Mouse (Mus musculus) left cerebral cortex, postnatal 4 days (tissue): ENCODE measurements at regions not wholly inside any gene's neighbourhood (a gene's known extent, or its start where the extent isn't known, plus 50 kb on each side); places are given as distances from the start of the nearest gene placed in this dataset.
A peak's percentile ranks its signal among the peaks of the same experiment; 100 is the strongest.

Source experiments
- DNase-seq: peaks from one replicate; pipeline ENCODE4 v3.0.0-alpha.2; 2022
- intact Hi-C: fragments of 180-260 bp; cut with DNase I; formaldehyde crosslinking; loops from one replicate; pipeline ENCODE4 v1.15.1; 2025

GRCm38 (mm10) chr2:159014553-159014952, 219.9 kb downstream of the Dhx35 start:
- DNase-seq: no peak
- intact Hi-C loops: no loop called here

GRCm38 (mm10) chr2:159019921-159020534, 225.4 kb downstream of the Dhx35 start:
- intact Hi-C loops: no loop called here
- DNase-seq: no peak

GRCm38 (mm10) chr2:159032147-159032546, 237.5 kb downstream of the Dhx35 start:
- intact Hi-C loops: no loop called here
- DNase-seq: no peak

- no peak for DNase-seq
- intact Hi-C loops: no loop called here
These were observed 245.3 kb downstream of the Dhx35 start for GRCm38 (mm10) chr2:159039916-159040315.

- intact Hi-C loops: loop anchor here (5.0 to 10.0 kb wide), 2 partner anchors 1321 to 1524 kb away; no protein-coding TSS in a partner anchor
- no peak for DNase-seq
These were observed 258.9 kb downstream of the Dhx35 start for GRCm38 (mm10) chr2:159053534-159053933.

- intact Hi-C loops: loop anchor here (5.0 to 10.0 kb wide), 2 partner anchors 1321 to 1523 kb away; no protein-coding TSS in a partner anchor
- peak; percentile 63 for DNase-seq
These were observed 259.3 kb downstream of the Dhx35 start for GRCm38 (mm10) chr2:159053936-159054335.

GRCm38 (mm10) chr2:159054451-159054850, 259.8 kb downstream of the Dhx35 start:
- intact Hi-C loops: loop anchor here (5.0 to 10.0 kb wide), 2 partner anchors 1320 to 1523 kb away; no protein-coding TSS in a partner anchor
- DNase-seq: no peak

- DNase-seq: no peak
- intact Hi-C loops: loop anchor here (10.0 kb wide), 1 partner anchor 1319 kb away; no protein-coding TSS in a partner anchor
These were observed 261.2 kb downstream of the Dhx35 start for GRCm38 (mm10) chr2:159055780-159056179.

- intact Hi-C loops: loop anchor here (10.0 kb wide), 1 partner anchor 1318 kb away; no protein-coding TSS in a partner anchor
- DNase-seq: no peak
These were observed 262.4 kb downstream of the Dhx35 start for GRCm38 (mm10) chr2:159056960-159057359.

- DNase-seq: no peak
- intact Hi-C loops: loop anchor here (10.0 kb wide), 1 partner anchor 1317 kb away; no protein-coding TSS in a partner anchor
These were observed 262.9 kb downstream of the Dhx35 start for GRCm38 (mm10) chr2:159057506-159057905.

- DNase-seq: peak; percentile 30
- intact Hi-C loops: loop anchor here (10.0 kb wide), 1 partner anchor 147 kb away; no protein-coding TSS in a partner anchor
These were observed 267.7 kb downstream of the Dhx35 start for GRCm38 (mm10) chr2:159062266-159062665.

GRCm38 (mm10) chr2:159062666-159063065, 268.1 kb downstream of the Dhx35 start:
- DNase-seq: no peak
- intact Hi-C loops: loop anchor here (10.0 kb wide), 1 partner anchor 148 kb away; no protein-coding TSS in a partner anchor

- intact Hi-C loops: loop anchor here (10.0 kb wide), 1 partner anchor 150 kb away; no protein-coding TSS in a partner anchor
- DNase-seq: no peak
These were observed 269.9 kb downstream of the Dhx35 start for GRCm38 (mm10) chr2:159064403-159064970.

GRCm38 (mm10) chr2:159067506-159067905, 272.9 kb downstream of the Dhx35 start:
- DNase-seq: no peak
- intact Hi-C loops: loop anchor here (10.0 kb wide), 1 partner anchor 153 kb away; no protein-coding TSS in a partner anchor

GRCm38 (mm10) chr2:159068303-159069020, 273.9 kb downstream of the Dhx35 start:
- intact Hi-C loops: loop anchor here (10.0 kb wide), 1 partner anchor 154 kb away; no protein-coding TSS in a partner anchor
- DNase-seq: no peak

GRCm38 (mm10) chr2:159069180-159069579, 274.6 kb downstream of the Dhx35 start:
- DNase-seq: peak; percentile 84
- intact Hi-C loops: loop anchor here (10.0 kb wide), 1 partner anchor 154 kb away; no protein-coding TSS in a partner anchor

- intact Hi-C loops: no loop called here
- DNase-seq: no peak
These were observed 278.5 kb downstream of the Dhx35 start for GRCm38 (mm10) chr2:159072997-159073690.

- intact Hi-C loops: no loop called here
These were observed 285.2 kb downstream of the Dhx35 start for GRCm38 (mm10) chr2:159079836-159080235.

GRCm38 (mm10) chr2:159080784-159081544, 286.4 kb downstream of the Dhx35 start:
- intact Hi-C loops: no loop called here
- DNase-seq: no peak

More at GRCm38 (mm10) chr2:159079836-159080235, 285.2 kb downstream of the Dhx35 start:
- DNase-seq: no peak

- intact Hi-C loops: no loop called here
- DNase-seq: no peak
These were observed 292.2 kb downstream of the Dhx35 start for GRCm38 (mm10) chr2:159086836-159087235.
